Mouse (Mus musculus) spleen, adult 2 months (tissue): ENCODE data around the gene Tyro3.

ENCODE experiments used
- CTCF ChIP-seq: fragments of 200-500 bp; IDR thresholded peaks from 2 replicates; pipeline ENCODE4 v1.5.1; 2011; ENCODE audit warnings: mild to moderate bottlenecking, inconsistent platforms; ENCODE audit not compliant: insufficient read depth, insufficient read length, insufficient replicate concordance; ENCODE audit errors: extremely low read depth
- POLR2A ChIP-seq: fragments of 200-500 bp; IDR thresholded peaks from 2 replicates; pipeline ENCODE4 v1.6.1; 2011; ENCODE audit warnings: low read depth, low read length, inconsistent platforms

DNA sequence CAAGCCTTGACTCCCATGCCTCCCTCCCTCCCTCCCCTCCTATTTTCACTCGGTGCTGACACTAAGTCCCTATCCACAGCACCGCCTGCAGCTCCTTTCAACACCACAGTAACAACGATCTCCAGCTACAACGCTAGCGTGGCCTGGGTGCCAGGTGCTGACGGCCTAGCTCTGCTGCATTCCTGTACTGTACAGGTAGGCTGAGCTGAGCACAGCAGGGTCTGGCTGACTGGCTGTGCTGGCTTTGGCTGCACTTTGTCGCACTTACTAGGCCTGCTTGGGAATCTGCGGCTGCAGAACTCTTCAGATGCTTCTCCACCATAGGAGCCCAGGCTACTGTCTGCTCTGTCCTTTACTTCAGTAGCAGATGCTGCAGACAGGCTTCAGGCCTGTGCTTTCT, 8.0 kb downstream of the Tyro3 start:
- no peak for TF ChIP-seq CTCF
- no peak for TF ChIP-seq POLR2A
